Mouse (Mus musculus) CH12.LX (cell line): ENCODE data around the gene Acrbp. TPM values are rescaled to one million over a fixed set of nuclear protein-coding genes. Genes with fewer than 3 reads are reported as not detected.
A peak's percentile ranks its signal among the peaks of the same experiment; 100 is the strongest.

Experiments
- DNase-seq: peaks from one replicate; pipeline ENCODE4 v3.0.0-alpha.2; 2013; ENCODE audit errors: extremely low read depth
- H3K27ac ChIP-seq: 2 replicates; pipeline ENCODE4 v1.5.1; 2012; ENCODE audit warnings: low read depth, mild to moderate bottlenecking, control low read depth, moderate library complexity; ENCODE audit not compliant: insufficient read depth
- H3K27me3 ChIP-seq: replicated peaks from 2 replicates; pipeline ENCODE3; 2012; ENCODE audit warnings: inconsistent platforms
- H3K36me3 ChIP-seq, 2 experiments: replicated peaks in 1 of 2; 2 replicates each; pipeline versions ENCODE3 to v1.6.1; 2012; ENCODE audit warnings: inconsistent platforms in 1 of 2, low read length in 1 of 2, mild to moderate bottlenecking in 1 of 2, mixed read lengths in 1 of 2, moderate library complexity in 1 of 2; ENCODE audit not compliant: control insufficient read depth in 1 of 2, insufficient read depth in 1 of 2
- H3K4me1 ChIP-seq, 2 experiments: 2 replicates each; pipeline ENCODE4 v1.6.1; 2012; ENCODE audit warnings: inconsistent platforms in 1 of 2, moderate library complexity in 1 of 2; ENCODE audit not compliant: insufficient read depth in 2 of 2, control insufficient read depth in 1 of 2
- H3K4me2 ChIP-seq: 2 replicates; pipeline ENCODE4 v1.6.1; 2012; ENCODE audit warnings: low read depth, mild to moderate bottlenecking, control low read depth; ENCODE audit not compliant: poor library complexity, insufficient read depth, severe bottlenecking
- H3K4me3 ChIP-seq, 3 experiments: fragments of 150-350 bp in 1 of 3; sonication (generic) in 1 of 3; replicated peaks in 1 of 3; 2 replicates each; pipeline versions ENCODE3 to v1.5.1; 2011 to 2012; ENCODE audit warnings: low read depth in 2 of 3, low read length in 2 of 3, mild to moderate bottlenecking in 2 of 3, moderate library complexity in 2 of 3, control low read depth in 1 of 3, improper control_type of control experiment in 1 of 3, inconsistent platforms in 1 of 3, mixed read lengths in 1 of 3; ENCODE audit not compliant: poor library complexity in 1 of 3
- H3K79me2 ChIP-seq: replicated peaks from 2 replicates; pipeline ENCODE4 v1.6.1; 2012; ENCODE audit warnings: mild to moderate bottlenecking, moderate library complexity; ENCODE audit not compliant: control insufficient read depth, poor library complexity, insufficient read depth, severe bottlenecking; ENCODE audit errors: extremely low read depth
- H3K9ac ChIP-seq: 2 replicates; pipeline ENCODE4 v1.6.1; 2012; ENCODE audit warnings: low read depth, mild to moderate bottlenecking, control low read depth, moderate library complexity; ENCODE audit not compliant: insufficient read depth
- H3K9me3 ChIP-seq: replicated peaks from 2 replicates; pipeline ENCODE3; 2012; ENCODE audit warnings: low read length, inconsistent platforms, mixed read lengths
- CHD1 ChIP-seq: IDR thresholded peaks from 2 replicates; pipeline ENCODE4 v1.6.1; 2012; ENCODE audit warnings: low read depth, low read length, improper control_type of control experiment, inconsistent platforms
- CTCF ChIP-seq, 2 experiments: IDR thresholded peaks in 1 of 2; conservative IDR thresholded peaks in 1 of 2; 2 replicates each; pipeline ENCODE4 v1.5.1; 2011 to 2012; ENCODE audit warnings: low read depth in 2 of 2, low read length in 2 of 2, improper control_type of control experiment in 1 of 2, inconsistent platforms in 1 of 2, mild to moderate bottlenecking in 1 of 2, moderate library complexity in 1 of 2
- ELF1 ChIP-seq: IDR thresholded peaks from 2 replicates; pipeline ENCODE4 v1.6.1; 2014; ENCODE audit warnings: low read depth, mild to moderate bottlenecking, inconsistent platforms, low read length, improper control_type of control experiment
- EP300 ChIP-seq: IDR thresholded peaks from 2 replicates; pipeline ENCODE4 v1.6.1; 2011; ENCODE audit warnings: low read length, improper control_type of control experiment
- GABPA ChIP-seq: IDR thresholded peaks from 2 replicates; pipeline ENCODE4 v1.6.1; 2012; ENCODE audit warnings: low read depth, low read length, improper control_type of control experiment, inconsistent platforms; ENCODE audit not compliant: insufficient replicate concordance
- HCFC1 ChIP-seq: IDR thresholded peaks from 2 replicates; pipeline ENCODE4 v1.6.1; 2012; ENCODE audit warnings: low read depth, mild to moderate bottlenecking, inconsistent platforms, low read length, improper control_type of control experiment
- IRF4 ChIP-seq: IDR thresholded peaks from 2 replicates; pipeline ENCODE4 v1.6.1; 2014; ENCODE audit warnings: low read depth, mild to moderate bottlenecking, inconsistent platforms, low read length, improper control_type of control experiment
- JUND ChIP-seq: conservative IDR thresholded peaks from 2 replicates; pipeline ENCODE4 v1.6.1; 2011; ENCODE audit warnings: low read depth, low read length, improper control_type of control experiment
- MAFK ChIP-seq: IDR thresholded peaks from 2 replicates; pipeline ENCODE4 v1.6.1; 2011; ENCODE audit warnings: low read length, improper control_type of control experiment; ENCODE audit not compliant: insufficient replicate concordance
- MAX ChIP-seq: IDR thresholded peaks from 2 replicates; pipeline ENCODE4 v1.6.1; 2011; ENCODE audit warnings: low read length, improper control_type of control experiment
- MAZ ChIP-seq: IDR thresholded peaks from 2 replicates; pipeline ENCODE4 v1.6.1; 2012; ENCODE audit warnings: low read depth, mild to moderate bottlenecking, inconsistent platforms, low read length, improper control_type of control experiment, moderate library complexity
- MYC ChIP-seq: IDR thresholded peaks from 2 replicates; pipeline ENCODE4 v1.6.1; 2011; ENCODE audit warnings: low read depth, mild to moderate bottlenecking, improper control_type of control experiment, low read length
- NELFE ChIP-seq: IDR thresholded peaks from 2 replicates; pipeline ENCODE4 v1.6.1; 2011; ENCODE audit warnings: low read depth, low read length, improper control_type of control experiment
- POLR2A ChIP-seq: IDR thresholded peaks from 2 replicates; pipeline ENCODE4 v1.6.1; 2011; ENCODE audit warnings: low read depth, mild to moderate bottlenecking, improper control_type of control experiment, low read length
- SMC3 ChIP-seq: IDR thresholded peaks from 2 replicates; pipeline ENCODE4 v1.6.1; 2011; ENCODE audit warnings: low read depth, low read length, improper control_type of control experiment
- TBP ChIP-seq: conservative IDR thresholded peaks from 2 replicates; pipeline ENCODE4 v1.6.1; 2011; ENCODE audit warnings: low read depth, low read length, improper control_type of control experiment
- TCF12 ChIP-seq: IDR thresholded peaks from 2 replicates; pipeline ENCODE4 v1.6.1; 2014; ENCODE audit warnings: low read depth, mild to moderate bottlenecking, inconsistent platforms, low read length, improper control_type of control experiment
- USF1 ChIP-seq: IDR thresholded peaks from 2 replicates; pipeline ENCODE4 v1.6.1; 2014; ENCODE audit warnings: low read depth, mild to moderate bottlenecking, inconsistent platforms, low read length, improper control_type of control experiment
- ZC3H11A ChIP-seq: IDR thresholded peaks from 2 replicates; pipeline ENCODE4 v1.6.1; 2012; ENCODE audit warnings: low read depth, mild to moderate bottlenecking, inconsistent platforms, low read length, improper control_type of control experiment
- ZKSCAN1 ChIP-seq: IDR thresholded peaks from 2 replicates; pipeline ENCODE4 v1.6.1; 2012; ENCODE audit warnings: low read depth, inconsistent platforms, low read length, improper control_type of control experiment, borderline replicate concordance
- dilution Hi-C: fragments of 300-500 bp; cut with MboI; formaldehyde crosslinking; loops from 2 replicates; pipeline ENCODE4 v1.14.3; 2020; ENCODE audit warnings: low sequenced_read_pairs; ENCODE audit not compliant: extremely low pct_unique_long_range_greater_than_20kb, extremely low pct_ligation_motif_present
- in situ Hi-C: fragments of 300-500 bp; cut with MboI; formaldehyde crosslinking; loops from 3 replicates; pipeline ENCODE4 v1.14.3; 2019; ENCODE audit warnings: low sequenced_read_pairs, low pct_ligation_motif_present, low pct_unique_long_range_greater_than_20kb, mixed read lengths
- polyA plus RNA-seq: library from polyadenylated mRNA; unstranded; fragments of >175 nt; gene quantifications from 2 replicates; pipeline ENCODE4 v1.2.1, GENCODE M21; 2012; ENCODE audit warnings: low read depth; ENCODE audit not compliant: insufficient read length
- total RNA-seq, 2 experiments: library from RNA; depleted of rRNA; stranded (reverse); fragments of 300-350 nt in 1 of 2; fragments of >200 nt in 1 of 2; gene quantifications; 2 replicates each; pipeline ENCODE4 v1.2.3; 2012 to 2014

Acrbp gene
- total and polyA plus RNA-seq, 3 experiments: 1.7 to 4.9 (median 3.3) TPM

DNA sequence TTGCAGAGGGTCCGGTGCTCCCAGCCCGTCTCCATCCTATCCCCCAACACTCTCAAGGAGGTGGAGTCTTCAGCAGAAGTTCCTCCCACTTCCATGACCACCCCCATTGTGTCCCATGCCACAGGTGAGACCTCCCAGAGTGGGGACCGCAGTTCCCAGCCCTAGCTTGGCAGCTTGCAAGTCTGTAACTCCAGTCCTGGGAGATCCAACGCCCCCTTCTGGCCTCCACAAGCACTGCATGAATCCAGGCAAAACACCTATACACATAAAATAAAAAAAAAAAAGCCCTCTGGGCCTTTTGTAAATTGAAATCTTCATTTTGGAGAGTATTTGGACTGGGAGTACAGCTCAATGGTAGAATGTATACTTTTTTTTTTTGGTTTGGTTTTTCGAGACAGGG is 1.7 kb downstream of the Acrbp start:
- Histone ChIP-seq H3K36me3 (peaks cover 77 to 93% of the 10 kb centered on the region in 2 experiments), H3K9ac (no peak overlapping the region), H3K4me1 (no peaks in the 10 kb centered on the region), H3K4me2 (no peak overlapping the region), H3K79me2 (no peaks in the 10 kb centered on the region), H3K27me3 (no peaks in the 10 kb centered on the region), H3K27ac (no peak overlapping the region), H3K9me3 (no peaks in the 10 kb centered on the region), H3K4me3 (no peak overlapping the region)
- dilution Hi-C loops (no loop called here), in situ Hi-C loops (no loop called here)
- peak; percentile 34 for DNase-seq
- TF ChIP-seq CTCF (conservative IDR thresholded peaks at IDR 0.05 in 1 of 2, IDR thresholded peaks at IDR 0.05 in 1 of 2; ENCODE audit: low read depth in 2 of 2, low read length in 2 of 2): peak; percentile 13 to 43; a peak in 2 of 4 replicates
- no peak for TF ChIP-seq TCF12

DNA sequence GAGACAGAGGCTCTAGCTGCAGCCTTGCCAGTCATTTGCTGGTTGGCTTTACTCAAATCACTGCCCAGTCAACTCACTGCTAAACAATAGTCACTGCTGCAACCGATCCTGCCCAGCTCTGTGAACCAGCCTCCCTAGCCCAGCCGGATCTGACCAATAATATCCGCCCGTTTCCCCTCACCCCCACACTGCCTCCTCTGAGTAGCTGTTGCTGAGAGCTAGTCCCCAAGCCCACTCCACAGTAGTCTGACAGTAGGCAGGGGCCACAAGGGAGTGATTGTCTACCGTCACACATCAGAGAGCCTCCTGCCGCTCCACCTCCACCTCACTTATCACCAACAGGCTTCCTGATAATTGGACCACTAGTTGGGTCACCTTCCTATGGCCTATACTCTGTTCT is 12.0 kb downstream of the Acrbp start:
- in situ Hi-C loops: no loop called here
- Histone ChIP-seq H3K4me3 (no peak overlapping the region), H3K36me3 (peaks cover 0 to 7% of the 10 kb centered on the region in 2 experiments), H3K9me3 (no peaks in the 10 kb centered on the region), H3K27ac (no peak overlapping the region), H3K9ac (no peak overlapping the region), H3K79me2 (no peaks in the 10 kb centered on the region), H3K4me2 (no peak overlapping the region), H3K4me1 (peaks cover 0 to 4% of the 10 kb centered on the region in 2 experiments; a peak in 1 of 4 replicates), H3K27me3 (no peaks in the 10 kb centered on the region)
- dilution Hi-C loops: no loop called here
- DNase-seq: no peak
- TF ChIP-seq TBP (no peak), ELF1 (no peak), ZKSCAN1 (no peak), HCFC1 (no peak), MAZ (no peak), MAX (no peak), ZC3H11A (no peak), MAFK (no peak), USF1 (no peak), CHD1 (no peak), GABPA (no peak), SMC3 (no peak), POLR2A (no peak), MYC (no peak), NELFE (no peak), JUND (no peak), IRF4 (no peak), TCF12 (no peak), EP300 (no peak)
